29 mouse cellular contexts compared by ENCODE assay signal in genomic region chr2:125774846-125775245, GRCm38 (mm10). TPM values are rescaled to one million over a fixed set of nuclear protein-coding genes. Genes with fewer than 3 reads are reported as not detected.
A peak's percentile ranks its signal among the peaks of the same experiment; 100 is the strongest.
DNase-seq lines count a peak whose midpoint lies in the region; ATAC-seq and TF ChIP-seq lines count a peak whose summit lies in the region.
"Had no signal": no experiment of that assay in that cellular context is flagged by ENCODE, and none has a peak within 500 bp of the region (broad histone marks: within the 10 kb centered on the region; RNA-seq: fewer than 3 reads in every experiment).

No protein-coding gene starts in this region.

- peak; percentile 31; the same call in 1 of the 2 replicates for ATAC-seq in intestine, postnatal 0 days
- no peak for ATAC-seq in intestine, embryonic 15.5 days
- ATAC-seq in granulocyte monocyte progenitor cell, adult 5-6 weeks (replicated peaks; ENCODE audit: poor library complexity, severe bottlenecking), result peak; percentile 82
- 0 out of 2 replicates have a peak, but pooled peaks have one; percentile 52 for ATAC-seq in megakaryocyte-erythroid progenitor cell, adult 5-6 weeks (replicated peaks; ENCODE audit: low FRiP score, low TSS enrichment, poor library complexity, severe bottlenecking)
- ATAC-seq: CD4-positive, CD25-positive, alpha-beta regulatory T cell, adult 4 months; forebrain, embryonic 15.5 days; hindbrain, postnatal 0 days; inflammation-experienced regulatory T-cells, adult 6 months; Patski had no signal

- intact Hi-C loops in gastrocnemius, postnatal 14 days (cut with DNase I; ENCODE audit: low total_unique reads), result no loop called here
- intact Hi-C loops in left cerebral cortex, postnatal 36 days (cut with DNase I), result no loop called here

- no peak overlapping the region for H3K4me2 ChIP-seq in intestine, postnatal 0 days (replicated peaks; ENCODE audit: low read depth)
- no peak overlapping the region for H3K4me2 ChIP-seq in intestine, embryonic 15.5 days (replicated peaks)
- no peak overlapping the region for H3K4me2 ChIP-seq in CH12.LX (ENCODE audit: insufficient read depth, low read depth, poor library complexity, severe bottlenecking)
- H3K4me2 ChIP-seq: embryonic facial prominence, embryonic 13.5 days; forebrain, embryonic 12.5 days; forebrain, embryonic 15.5 days; hindbrain, embryonic 14.5 days had no signal

- in situ Hi-C loops in CH12.LX (cut with MboI; ENCODE audit: low pct_ligation_motif_present, low pct_unique_long_range_greater_than_20kb, low sequenced_read_pairs), result no loop called here

- H3K27me3 ChIP-seq in intestine, postnatal 0 days (replicated peaks; ENCODE audit: control insufficient read depth, insufficient read depth, low read length), result no peaks in the 10 kb centered on the region
- no peaks in the 10 kb centered on the region for H3K27me3 ChIP-seq in intestine, embryonic 15.5 days (replicated peaks)
- no peaks in the 10 kb centered on the region for H3K27me3 ChIP-seq in CH12.LX (replicated peaks)
- H3K27me3 ChIP-seq: embryonic facial prominence, embryonic 13.5 days; forebrain, embryonic 12.5 days; forebrain, embryonic 15.5 days; heart, embryonic 12.5 days; heart, embryonic 15.5 days; Patski had no signal

- H3K79me2 ChIP-seq in CH12.LX (replicated peaks; ENCODE audit: control insufficient read depth, extremely low read depth, insufficient read depth, poor library complexity, severe bottlenecking), result peaks cover 10% of the 10 kb centered on the region

- TF ChIP-seq POLR2A in CH12.LX (IDR thresholded peaks at IDR 0.05; ENCODE audit: low read depth, low read length), result no peak

- H3K4me3 ChIP-seq in intestine, postnatal 0 days (ENCODE audit: low read depth, low read length), result no peak overlapping the region
- H3K4me3 ChIP-seq in intestine, embryonic 15.5 days (replicated peaks), result no peak overlapping the region
- H3K4me3 ChIP-seq in CH12.LX (replicated peaks in 1 of 3; ENCODE audit: low read depth in 2 of 3, low read length in 2 of 3, poor library complexity in 1 of 3), result no peak overlapping the region
- H3K4me3 ChIP-seq: embryonic facial prominence, embryonic 10.5 days; embryonic facial prominence, embryonic 13.5 days; erythroblast, embryonic 14.5 days; forebrain, embryonic 12.5 days; forebrain, embryonic 15.5 days; heart, embryonic 12.5 days; heart, embryonic 15.5 days had no signal

- TF ChIP-seq CTCF in intestine, postnatal 0 days (IDR thresholded peaks at IDR 0.05; ENCODE audit: low read depth), result no peak
- no peak for TF ChIP-seq CTCF in CH12.LX (conservative IDR thresholded peaks at IDR 0.05 in 1 of 2, IDR thresholded peaks at IDR 0.05 in 1 of 2; ENCODE audit: low read depth in 2 of 2, low read length in 2 of 2)

- dilution Hi-C loops in CH12.LX (cut with MboI; ENCODE audit: extremely low pct_ligation_motif_present, extremely low pct_unique_long_range_greater_than_20kb, low sequenced_read_pairs), result no loop called here

- no peaks in the 10 kb centered on the region for H3K4me1 ChIP-seq in intestine, postnatal 0 days (replicated peaks; ENCODE audit: control insufficient read depth, insufficient read depth, low read length)
- H3K4me1 ChIP-seq in intestine, embryonic 15.5 days (replicated peaks), result no peaks in the 10 kb centered on the region
- peaks cover 9 to 39% of the 10 kb centered on the region in 2 experiments for H3K4me1 ChIP-seq in CH12.LX (ENCODE audit: control insufficient read depth in 1 of 2, insufficient read depth in 2 of 2)
- H3K4me1 ChIP-seq: embryonic facial prominence, embryonic 10.5 days; embryonic facial prominence, embryonic 13.5 days; forebrain, embryonic 12.5 days; forebrain, embryonic 15.5 days had no signal

- 64% methylated on average over 4 of the region's 4 CpGs for WGBS in intestine, postnatal 0 days
- WGBS in intestine, embryonic 15.5 days, result 85% methylated on average over 4 of the region's 4 CpGs

- peaks cover 23% of the 10 kb centered on the region for H3K36me3 ChIP-seq in intestine, postnatal 0 days (ENCODE audit: control insufficient read depth, insufficient read depth)
- 0 out of 2 replicates have a peak, but pooled peaks cover 3% of the 10 kb centered on the region for H3K36me3 ChIP-seq in intestine, embryonic 15.5 days
- peaks cover 18 to 53% of the 10 kb centered on the region in 2 experiments for H3K36me3 ChIP-seq in CH12.LX (replicated peaks in 1 of 2; ENCODE audit: control insufficient read depth in 1 of 2, insufficient read depth in 1 of 2, low read length in 1 of 2)

- no peaks in the 10 kb centered on the region for H3K9me3 ChIP-seq in intestine, postnatal 0 days (ENCODE audit: control insufficient read depth)
- no peaks in the 10 kb centered on the region for H3K9me3 ChIP-seq in intestine, embryonic 15.5 days
- H3K9me3 ChIP-seq in CH12.LX (replicated peaks; ENCODE audit: low read length), result no peaks in the 10 kb centered on the region
- H3K9me3 ChIP-seq: embryonic facial prominence, embryonic 10.5 days; embryonic facial prominence, embryonic 13.5 days; forebrain, embryonic 12.5 days; forebrain, embryonic 15.5 days; heart, embryonic 12.5 days; heart, embryonic 15.5 days had no signal

- no peak for TF ChIP-seq EP300 in CH12.LX (IDR thresholded peaks at IDR 0.05; ENCODE audit: low read length)

- H3K9ac ChIP-seq in intestine, postnatal 0 days (ENCODE audit: low read depth, low read length), result no peak overlapping the region
- H3K9ac ChIP-seq in intestine, embryonic 15.5 days, result no peak overlapping the region
- H3K9ac ChIP-seq in CH12.LX (ENCODE audit: insufficient read depth, low read depth), result no peak overlapping the region
- H3K9ac ChIP-seq: embryonic facial prominence, embryonic 13.5 days; forebrain, embryonic 12.5 days; forebrain, embryonic 15.5 days; heart, embryonic 12.5 days; heart, embryonic 15.5 days; hindbrain, embryonic 14.5 days had no signal

- DNase-seq in CH12.LX (ENCODE audit: extremely low read depth), result no peak
- no peak for DNase-seq in gastrocnemius, postnatal 14 days
- no peak for DNase-seq in urinary bladder, postnatal 25 days (ENCODE audit: low spot score)
- DNase-seq in left cerebral cortex, postnatal 36 days (ENCODE audit: low spot score in 2 of 2), result no peak
- DNase-seq: adrenal gland, postnatal 10 days; adrenal gland, postnatal 36 days; cerebellum, adult 18-20 months; cerebellum, adult 9-10 months; cerebellum, postnatal 14 days; embryo, embryonic 11 days; gastrocnemius, postnatal 10 days; heart, adult 18-20 months; heart, postnatal 4 days had no signal

- no peak for TF ChIP-seq RAD21 in CH12.LX (IDR thresholded peaks at IDR 0.05; ENCODE audit: low read depth, low read length)

- H3K27ac ChIP-seq in intestine, postnatal 0 days (ENCODE audit: low read depth, low read length), result no peak overlapping the region
- H3K27ac ChIP-seq in intestine, embryonic 15.5 days, result no peak overlapping the region
- no peak overlapping the region for H3K27ac ChIP-seq in CH12.LX (ENCODE audit: insufficient read depth, low read depth)
- H3K27ac ChIP-seq: embryonic facial prominence, embryonic 10.5 days; embryonic facial prominence, embryonic 13.5 days; forebrain, embryonic 12.5 days; forebrain, embryonic 15.5 days; hindbrain, embryonic 14.5 days; hindbrain, postnatal 0 days had no signal

TF ChIP-seq in CH12.LX, 34 proteins besides CTCF, POLR2A, EP300 and RAD21:
- TF ChIP-seq USF2 (conservative IDR thresholded peaks at IDR 0.05; ENCODE audit: low read depth, low read length), result no peak
- no peak for TF ChIP-seq CHD1 (IDR thresholded peaks at IDR 0.05; ENCODE audit: low read depth, low read length)
- TF ChIP-seq CHD2 (IDR thresholded peaks at IDR 0.05; ENCODE audit: low read length), result no peak
- no peak for TF ChIP-seq TCF12 (IDR thresholded peaks at IDR 0.05; ENCODE audit: low read depth, low read length)
- TF ChIP-seq BHLHE40 (IDR thresholded peaks at IDR 0.05; ENCODE audit: low read depth, low read length), result peak; percentile 73
- no peak for TF ChIP-seq NRF1 (IDR thresholded peaks at IDR 0.05; ENCODE audit: low read depth, low read length)

RNA-seq across cellular contexts. Expression of gene Secisbp2l, which starts 7.8 kb away (rescaled TPM):
- 14.4 and 16.7 TPM in 2 replicates for polyA plus RNA-seq in intestine, postnatal 0 days (2015; fragmentation: Nextera tagmentation; extraction: Ambion mirVana)
- polyA plus RNA-seq in intestine, embryonic 15.5 days (2015; fragmentation: Nextera tagmentation; extraction: Ambion mirVana), result 14.0 and 14.1 TPM in 2 replicates
- total RNA-seq in CH12.LX (2012; rRNA removed), result 8.3 and 8.9 TPM in 2 replicates
- 8.2 and 8.7 TPM in 2 replicates for total RNA-seq in CH12.LX (2014; rRNA removed)
- 11.1 and 15.1 TPM in 2 replicates for polyA plus RNA-seq in CH12.LX (2012; ENCODE audit: insufficient read length, low read depth)
- total RNA-seq in granulocyte monocyte progenitor cell, adult 5-6 weeks (2014; fragmentation: Nextera tagmentation), result 11.2 and 20.4 TPM in 2 replicates
- 14.2 and 17.7 TPM in 2 replicates for total RNA-seq in granulocyte monocyte progenitor cell, adult 5-6 weeks (2017)
- 10.5 and 18.0 TPM in 2 replicates for total RNA-seq in megakaryocyte-erythroid progenitor cell, adult 5-6 weeks (2014; fragmentation: Nextera tagmentation)
- 11.5 and 13.8 TPM in 2 replicates for total RNA-seq in megakaryocyte-erythroid progenitor cell, adult 5-6 weeks (2017)
- total RNA-seq in gastrocnemius, postnatal 14 days (2021), result 10 to 100 TPM; 19.1 to 38.8 TPM
- 100 to 1,000 TPM; 103 to 107 TPM for total RNA-seq in left cerebral cortex, postnatal 36 days (2021)

RNA-seq across cellular contexts. Expression of gene Shc4, which starts 50.9 kb away (rescaled TPM):
- polyA plus RNA-seq in intestine, postnatal 0 days (2015; fragmentation: Nextera tagmentation; extraction: Ambion mirVana), result 0.61 and 0.65 TPM in 2 replicates
- 1.8 and 1.9 TPM in 2 replicates for polyA plus RNA-seq in intestine, embryonic 15.5 days (2015; fragmentation: Nextera tagmentation; extraction: Ambion mirVana)
- total RNA-seq in CH12.LX (2012; rRNA removed), result 0.97 and 1.1 TPM in 2 replicates
- total RNA-seq in CH12.LX (2014; rRNA removed), result 0.21 and 0.23 TPM in 2 replicates
- polyA plus RNA-seq in CH12.LX (2012; ENCODE audit: insufficient read length, low read depth), result 0.10 and 0.37 TPM in 2 replicates
- not detected in 2 replicates for total RNA-seq in granulocyte monocyte progenitor cell, adult 5-6 weeks (2014; fragmentation: Nextera tagmentation)
- total RNA-seq in granulocyte monocyte progenitor cell, adult 5-6 weeks (2017), result 0.26 and 1.0 TPM in 2 replicates
- total RNA-seq in megakaryocyte-erythroid progenitor cell, adult 5-6 weeks (2014; fragmentation: Nextera tagmentation), result 0.98 and 3.3 TPM in 2 replicates
- 1.0 and 1.2 TPM in 2 replicates for total RNA-seq in megakaryocyte-erythroid progenitor cell, adult 5-6 weeks (2017)
- total RNA-seq in gastrocnemius, postnatal 14 days (2021), result 1 to 10 TPM; 1.5 to 4.4 TPM
- 1 to 10 TPM; 5.3 to 5.7 TPM for total RNA-seq in left cerebral cortex, postnatal 36 days (2021)
- polyA plus RNA-seq: CD4-positive, CD25-positive, alpha-beta regulatory T cell, adult 4 months had no signal
